Mouse (Mus musculus) myocyte (in vitro differentiated cells): ENCODE measurements around the gene Hoxb3.

Experiments used
- E2F4 ChIP-seq: IDR thresholded peaks from one replicate; pipeline ENCODE4 v1.6.1; 2011; ENCODE audit warnings: mild to moderate bottlenecking, control low read depth, moderate library complexity; ENCODE audit not compliant: insufficient read depth
- MAX ChIP-seq: IDR thresholded peaks from one replicate; pipeline ENCODE4 v1.6.1; 2011; ENCODE audit warnings: low read depth, mild to moderate bottlenecking, control low read depth
- POLR2A ChIP-seq: IDR thresholded peaks from one replicate; pipeline ENCODE4 v1.6.1; 2011; ENCODE audit warnings: low read depth, mild to moderate bottlenecking, control low read depth, moderate library complexity; ENCODE audit not compliant: insufficient read length
- POLR2AphosphoS2 ChIP-seq: IDR thresholded peaks from one replicate; pipeline ENCODE4 v1.6.1; 2011; ENCODE audit warnings: low read depth, control low read depth; ENCODE audit not compliant: insufficient read length
- REST ChIP-seq: IDR thresholded peaks from one replicate; pipeline ENCODE4 v1.6.1; 2011; ENCODE audit warnings: mild to moderate bottlenecking, control low read depth, moderate library complexity; ENCODE audit not compliant: insufficient read depth, insufficient read length
- SRF ChIP-seq: IDR thresholded peaks from one replicate; pipeline ENCODE4 v1.6.1; 2011; ENCODE audit warnings: low read depth; ENCODE audit not compliant: control insufficient read depth, insufficient read length

GRCm38 (mm10) chr11:96306183-96306907, 16.8 kb upstream of the Hoxb3 start:
- TF ChIP-seq E2F4: no peak
- TF ChIP-seq REST: no peak
- no peak for TF ChIP-seq POLR2A
- no peak for TF ChIP-seq SRF
- no peak for TF ChIP-seq POLR2AphosphoS2
- TF ChIP-seq MAX: no peak
